Mouse (Mus musculus): ENCODE data around the gene Get4.
A peak's percentile ranks its signal among the peaks of the same experiment; 100 is the strongest.

Get4 gene

GRCm38 (mm10) chr5:139241022-139241761, 10.9 kb upstream of the Get4 start:
- no peak for DNase-seq (ENCODE audit: low read depth, low spot score)

GRCm38 (mm10) chr5:139243384-139243783, 8.7 kb upstream of the Get4 start:
- no peak for DNase-seq (ENCODE audit: low read depth, low spot score)

DNA sequence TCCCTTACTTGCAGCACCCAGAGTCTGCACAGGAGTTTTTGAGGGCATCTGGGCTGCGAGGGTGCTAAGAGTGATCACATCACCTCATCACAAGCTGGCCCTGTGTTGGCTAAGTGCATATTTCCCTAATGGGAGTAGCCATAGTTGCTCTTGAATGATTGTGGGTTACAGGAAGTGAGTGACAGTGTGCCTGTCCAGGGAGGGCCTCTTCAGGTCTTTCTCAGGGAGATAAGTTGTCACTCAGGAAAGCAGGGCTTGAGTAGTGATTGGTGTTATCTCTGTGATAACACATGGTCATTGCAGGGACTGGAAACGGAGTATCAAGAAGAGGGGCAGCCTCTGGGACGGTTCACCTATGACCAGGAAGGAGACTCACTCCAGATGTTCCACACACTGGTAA, 4.4 kb upstream of the Get4 start:
- DNase-seq (ENCODE audit: low read depth, low spot score): no peak

GRCm38 (mm10) chr5:139248846-139249245, 3.3 kb upstream of the Get4 start:
- no peak for DNase-seq (ENCODE audit: low read depth, low spot score)

DNA sequence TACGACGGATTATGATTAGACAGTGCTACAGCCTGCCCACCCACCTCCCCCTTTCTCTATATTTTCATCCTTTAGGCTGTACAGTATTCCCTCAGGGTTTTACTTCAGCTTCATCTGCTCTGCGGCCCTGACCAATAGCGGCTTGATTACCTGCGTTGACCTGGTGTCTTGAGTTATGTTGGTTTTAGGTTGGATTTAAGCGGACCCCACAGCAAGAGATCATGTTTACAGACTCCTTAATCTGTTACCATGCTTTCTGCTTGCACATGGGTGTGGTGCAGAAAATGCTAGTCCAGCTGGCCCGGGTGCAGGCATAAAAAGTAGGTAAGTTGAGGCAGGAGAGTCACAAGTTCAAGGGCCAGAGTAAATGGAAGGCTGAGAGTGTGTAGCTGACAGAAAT, 845 bp upstream of the Get4 start:
- DNase-seq (ENCODE audit: low read depth, low spot score): no peak

GRCm38 (mm10) chr5:139251736-139252080, 416 bp upstream of the Get4 start:
- DNase-seq (ENCODE audit: low read depth, low spot score): no peak

DNA sequence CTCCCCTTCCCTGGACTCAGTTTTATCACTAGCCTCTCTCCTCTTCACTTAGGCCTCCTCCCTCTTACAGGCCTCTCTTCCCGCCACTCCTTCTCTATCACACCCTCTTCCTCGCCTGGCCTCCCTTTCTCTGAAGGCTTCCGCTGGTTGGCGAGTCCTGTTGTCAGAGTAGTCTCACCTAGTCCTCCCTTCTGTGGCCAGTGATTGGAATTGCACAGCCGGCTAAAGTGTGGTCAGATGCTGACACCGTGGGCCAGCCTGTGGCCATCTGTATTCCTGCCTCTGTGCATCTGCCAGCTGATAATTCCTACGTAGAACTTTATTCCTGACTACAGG, 754 bp downstream of the Get4 start:
- no peak for DNase-seq (ENCODE audit: low read depth, low spot score)

- DNase-seq (ENCODE audit: low read depth, low spot score): no peak
Observed at GRCm38 (mm10) chr5:139253301-139253741, 1.2 kb downstream of the Get4 start.

- no peak for DNase-seq (ENCODE audit: low read depth, low spot score)
Observed at GRCm38 (mm10) chr5:139254938-139255337, 2.8 kb downstream of the Get4 start.

GRCm38 (mm10) chr5:139255777-139256176, 3.7 kb downstream of the Get4 start:
- no peak for DNase-seq (ENCODE audit: low read depth, low spot score)

GRCm38 (mm10) chr5:139256211-139256765, 4.2 kb downstream of the Get4 start:
- no peak for DNase-seq (ENCODE audit: low read depth, low spot score)

GRCm38 (mm10) chr5:139257265-139257664, 5.1 kb downstream of the Get4 start:
- no peak for DNase-seq (ENCODE audit: low read depth, low spot score)

GRCm38 (mm10) chr5:139257818-139258217, 5.7 kb downstream of the Get4 start:
- DNase-seq (ENCODE audit: low read depth, low spot score): no peak

- DNase-seq (ENCODE audit: low read depth, low spot score): no peak
Observed at GRCm38 (mm10) chr5:139258371-139259035, 6.4 kb downstream of the Get4 start.

- no peak for DNase-seq (ENCODE audit: low read depth, low spot score)
Observed at GRCm38 (mm10) chr5:139259853-139260252, 7.7 kb downstream of the Get4 start.

DNA sequence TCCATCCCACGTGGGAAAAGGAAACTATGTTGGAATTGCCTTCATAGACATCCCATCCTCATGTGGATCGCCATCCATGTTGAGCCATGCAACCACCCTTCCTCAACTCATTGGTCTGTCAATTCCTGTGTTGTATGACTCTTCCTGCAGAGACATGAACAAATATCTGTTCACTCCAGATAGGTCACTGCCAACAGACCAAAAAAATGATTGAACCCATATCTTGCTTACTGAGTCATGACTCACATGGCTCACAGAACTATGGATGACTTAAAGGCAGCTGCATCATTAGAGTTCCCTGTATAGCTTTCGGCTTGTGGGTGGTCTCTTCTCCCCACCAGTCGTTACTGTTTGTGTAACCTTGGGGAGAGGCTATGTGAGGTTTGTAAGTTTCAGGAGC, 9.3 kb downstream of the Get4 start:
- DNase-seq (ENCODE audit: low read depth, low spot score): no peak

DNA sequence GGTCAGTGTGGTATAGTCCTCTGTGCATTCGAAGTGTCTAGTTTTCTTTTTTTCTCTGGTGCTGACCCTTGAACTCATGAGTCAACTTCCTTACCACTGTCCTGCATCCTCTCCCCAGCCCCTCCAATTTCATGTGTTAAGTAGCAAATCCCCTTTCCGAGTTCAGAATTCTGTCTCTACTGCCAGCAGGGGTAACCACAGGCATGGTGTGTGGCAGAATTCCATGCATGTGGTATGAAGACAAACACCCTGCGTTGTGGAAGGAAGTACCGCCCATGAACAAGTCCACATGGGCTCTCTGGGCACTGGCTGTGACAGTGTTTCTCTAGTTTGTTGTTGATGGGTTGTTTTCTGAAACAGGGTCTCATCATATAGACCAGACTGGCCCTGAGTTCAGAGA, 15.5 kb downstream of the Get4 start:
- no peak for DNase-seq (ENCODE audit: low read depth, low spot score)

DNA sequence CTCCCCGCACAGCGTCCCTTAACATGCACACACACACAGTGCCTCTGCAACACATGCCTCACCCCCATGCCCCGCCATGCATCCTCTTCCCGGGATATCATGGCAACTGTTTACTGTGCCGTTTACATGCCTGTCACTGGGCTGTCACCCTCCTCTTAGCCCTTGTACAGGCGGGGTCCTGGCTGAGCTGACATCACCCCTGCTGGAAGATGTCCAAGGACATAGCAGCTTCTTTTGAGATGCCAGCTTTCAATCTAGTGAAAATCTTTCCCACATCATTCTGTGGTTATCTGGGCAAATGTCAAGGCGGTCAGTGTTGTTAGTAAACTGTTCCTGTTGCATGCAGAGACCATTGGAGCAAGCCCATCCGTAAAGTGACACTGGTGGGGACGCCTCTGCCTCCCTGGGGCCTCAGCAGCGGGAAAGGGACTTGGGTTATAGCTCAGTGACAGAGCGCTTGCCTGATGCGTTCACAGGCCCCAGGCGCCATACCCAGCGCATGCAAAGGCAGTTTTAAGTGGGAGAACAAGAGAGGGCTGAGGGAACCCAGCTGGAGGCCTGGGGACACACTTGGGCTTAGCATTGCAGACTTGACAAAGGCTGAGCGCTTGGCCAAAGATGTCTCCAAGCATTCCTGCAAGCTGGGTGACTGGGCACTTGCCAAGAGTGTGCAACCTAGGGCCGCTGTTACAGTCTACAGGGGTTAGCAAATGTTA, 18.8 kb downstream of the Get4 start:
- no peak for DNase-seq (ENCODE audit: low read depth, low spot score)

DNA sequence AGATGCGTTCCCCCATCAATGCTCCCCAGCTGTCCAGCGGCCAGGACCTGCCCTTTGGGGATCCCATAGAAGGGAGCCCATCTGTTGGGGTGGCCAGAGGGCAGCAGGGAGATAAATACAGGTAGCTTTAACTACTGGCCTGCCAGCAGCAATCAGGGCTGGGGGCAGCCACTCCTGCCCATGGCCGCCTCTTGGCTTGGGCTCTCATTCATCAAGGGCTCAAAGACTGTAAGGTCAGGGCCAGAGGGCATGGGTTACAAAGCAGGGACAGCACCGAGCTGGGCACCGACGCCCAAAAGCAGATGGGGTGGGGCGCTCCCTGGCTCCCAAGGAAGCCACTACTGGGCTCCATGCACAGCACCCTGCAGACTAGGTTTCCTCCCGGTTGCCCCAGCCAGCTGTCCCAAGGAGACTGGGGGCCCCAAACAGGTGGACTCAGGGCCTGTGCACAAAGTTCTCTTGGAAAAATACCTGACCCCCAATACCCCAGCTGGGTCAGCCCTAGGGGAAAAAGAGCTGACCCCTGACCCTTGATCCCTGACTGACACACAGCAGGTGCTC, 19.9 kb downstream of the Get4 start:
- no peak for DNase-seq (ENCODE audit: low read depth, low spot score)

DNA sequence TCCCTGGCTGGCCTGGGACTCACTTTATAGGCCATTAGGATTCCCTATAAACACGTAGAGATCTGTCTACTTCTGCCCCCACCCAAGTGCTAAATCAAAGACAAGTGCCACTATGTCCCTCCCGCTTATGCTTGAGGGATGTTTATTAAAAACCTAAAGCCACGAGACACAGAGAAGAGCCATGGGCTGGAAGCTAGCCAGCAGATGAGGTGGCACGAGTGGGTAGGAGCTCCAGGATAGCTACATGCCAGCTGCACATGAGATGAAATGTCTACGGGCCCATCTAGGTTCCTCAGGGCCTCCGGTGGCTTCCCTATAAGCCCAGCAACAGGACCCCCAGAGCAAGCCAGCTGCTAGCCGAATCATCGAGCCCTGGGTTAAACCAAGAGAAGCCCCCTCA, 25.2 kb downstream of the Get4 start:
- DNase-seq (ENCODE audit: low read depth, low spot score): peak; percentile 55

- no peak for DNase-seq (ENCODE audit: low read depth, low spot score)
Observed at GRCm38 (mm10) chr5:139281373-139282112, 29.4 kb downstream of the Get4 start.

DNA sequence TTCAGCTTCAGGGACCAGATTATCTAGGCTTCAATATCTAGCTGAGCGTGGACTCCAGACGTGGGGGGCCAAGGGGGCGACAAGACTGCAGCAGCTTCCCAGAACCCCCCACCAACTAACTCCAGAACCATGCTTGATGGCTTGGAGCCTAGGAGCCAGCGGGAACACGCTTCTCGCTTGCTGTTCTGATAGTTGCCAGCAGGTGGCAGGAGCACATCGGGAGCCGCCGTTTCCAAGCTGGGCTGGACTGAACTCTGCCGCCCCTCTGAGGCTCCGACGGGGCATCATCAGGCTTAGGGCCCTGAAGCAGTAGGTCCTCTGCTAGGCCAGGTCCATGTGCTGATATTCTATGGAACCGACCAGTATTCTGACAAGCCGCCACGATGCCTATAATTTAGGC, 30.1 kb downstream of the Get4 start:
- DNase-seq (ENCODE audit: low read depth, low spot score): peak; percentile 55
